Mouse (Mus musculus) heart, embryonic 10.5 days (tissue): ENCODE results near the gene Dmd. TPM values are rescaled to one million over a fixed set of nuclear protein-coding genes. Genes with fewer than 3 reads are reported as not detected.

Source experiments
- DNase-seq: peaks from one replicate; pipeline ENCODE4 v3.0.0-alpha.2; 2017; ENCODE audit warnings: low spot score
- H3K27ac ChIP-seq: fragments of 300-500 bp; sonication (generic); 2 replicates; pipeline ENCODE4 v1.5.1; 2016; ENCODE audit warnings: mild to moderate bottlenecking
- H3K27me3 ChIP-seq: fragments of 300-500 bp; sonication (generic); 2 replicates; pipeline ENCODE4 v1.6.1; 2016; ENCODE audit warnings: mild to moderate bottlenecking; ENCODE audit not compliant: poor library complexity, insufficient read depth, severe bottlenecking
- H3K36me3 ChIP-seq: fragments of 300-500 bp; sonication (generic); 2 replicates; pipeline ENCODE4 v1.6.1; 2016; ENCODE audit warnings: mild to moderate bottlenecking, moderate library complexity
- H3K4me1 ChIP-seq: fragments of 300-500 bp; sonication (generic); 2 replicates; pipeline ENCODE4 v1.6.1; 2016; ENCODE audit warnings: mild to moderate bottlenecking
- H3K4me3 ChIP-seq: fragments of 300-500 bp; sonication (generic); 2 replicates; pipeline ENCODE4 v1.5.1; 2016; ENCODE audit warnings: mild to moderate bottlenecking, moderate library complexity
- H3K9me3 ChIP-seq: fragments of 300-500 bp; sonication (generic); 2 replicates; pipeline ENCODE4 v1.6.1; 2016; ENCODE audit warnings: mild to moderate bottlenecking, moderate library complexity
- WGBS: fragments of 180-500 bp; shearing (Covaris S2); methylation state at CpG from one replicate; pipeline ENCODE4 v1.1.7; 2016; 5-methylcytosine and 5-hydroxymethylcytosine counted together
- polyA plus RNA-seq: library from polyadenylated mRNA; unstranded; fragments of >200 nt; fragmentation: Nextera tagmentation; extraction: Ambion mirVana; gene quantifications from 2 replicates; pipeline ENCODE4 v1.2.1, GENCODE M21; 2016

The Dmd gene
- polyA plus RNA-seq, 1 experiment from 2014 or later: 18.1 TPM

- no peak for DNase-seq
- 77% methylated on average over 7 of the region's 7 CpGs for WGBS
- Histone ChIP-seq H3K27me3 (no peaks in the 10 kb centered on the region), H3K4me3 (no peak overlapping the region), H3K36me3 (no peaks in the 10 kb centered on the region), H3K27ac (no peak overlapping the region), H3K9me3 (no peaks in the 10 kb centered on the region), H3K4me1 (no peaks in the 10 kb centered on the region)
Observed at GRCm38 (mm10) chrX:85089506-85089905, 2140.8 kb downstream of the Dmd start.

DNA sequence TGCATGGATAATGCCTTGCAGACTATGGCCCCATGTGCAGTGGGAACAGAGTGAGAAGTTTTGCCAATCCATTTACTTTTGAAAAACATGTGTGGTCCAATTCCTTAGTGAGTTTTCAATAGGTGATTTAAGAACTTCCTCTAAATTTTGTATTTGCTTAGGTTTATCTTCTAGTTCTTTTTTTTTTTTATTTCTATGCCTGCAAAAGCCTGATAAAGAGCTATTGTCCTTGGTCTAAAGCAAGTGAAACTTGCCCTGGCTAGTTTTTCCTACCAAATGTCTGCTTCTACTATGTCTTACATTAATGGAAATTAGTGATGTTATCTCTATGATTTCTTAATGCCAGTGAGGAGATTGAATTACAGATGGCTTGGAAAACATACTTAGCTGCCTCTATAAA, 2144.7 kb downstream of the Dmd start:
- no peak overlapping the region for H3K4me3 ChIP-seq
- DNase-seq: no peak
- no peaks in the 10 kb centered on the region for H3K36me3 ChIP-seq
- H3K9me3 ChIP-seq: no peaks in the 10 kb centered on the region
- no peaks in the 10 kb centered on the region for H3K27me3 ChIP-seq
- no peak overlapping the region for H3K27ac ChIP-seq
- no peaks in the 10 kb centered on the region for H3K4me1 ChIP-seq

GRCm38 (mm10) chrX:85098691-85099090, 2150.0 kb downstream of the Dmd start:
- no peak for DNase-seq
- no peaks in the 10 kb centered on the region for H3K27me3 ChIP-seq
- no peaks in the 10 kb centered on the region for H3K9me3 ChIP-seq
- no peak overlapping the region for H3K4me3 ChIP-seq
- no peaks in the 10 kb centered on the region for H3K36me3 ChIP-seq
- H3K4me1 ChIP-seq: no peaks in the 10 kb centered on the region
- H3K27ac ChIP-seq: no peak overlapping the region

DNA sequence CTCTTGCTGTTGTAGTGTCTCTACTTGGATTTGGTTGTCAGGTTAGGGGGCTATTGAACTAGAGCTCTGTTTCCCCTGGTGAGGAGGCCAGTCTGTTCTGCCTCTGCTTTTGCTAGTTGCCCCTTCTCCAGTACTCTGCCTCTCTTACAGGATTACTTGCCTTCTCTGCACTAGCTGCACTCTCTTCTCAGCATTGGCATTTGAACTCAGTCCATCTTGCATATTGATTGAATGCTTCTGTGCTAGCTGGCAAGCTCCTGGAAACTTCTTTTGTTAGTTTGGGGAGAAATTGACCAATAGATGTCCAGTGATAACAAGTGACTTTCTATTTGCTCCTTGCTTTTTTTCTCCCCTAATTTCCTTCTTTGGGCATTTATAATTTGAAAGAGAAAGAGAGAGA, 2163.7 kb downstream of the Dmd start:
- no peak overlapping the region for H3K4me3 ChIP-seq

DNA sequence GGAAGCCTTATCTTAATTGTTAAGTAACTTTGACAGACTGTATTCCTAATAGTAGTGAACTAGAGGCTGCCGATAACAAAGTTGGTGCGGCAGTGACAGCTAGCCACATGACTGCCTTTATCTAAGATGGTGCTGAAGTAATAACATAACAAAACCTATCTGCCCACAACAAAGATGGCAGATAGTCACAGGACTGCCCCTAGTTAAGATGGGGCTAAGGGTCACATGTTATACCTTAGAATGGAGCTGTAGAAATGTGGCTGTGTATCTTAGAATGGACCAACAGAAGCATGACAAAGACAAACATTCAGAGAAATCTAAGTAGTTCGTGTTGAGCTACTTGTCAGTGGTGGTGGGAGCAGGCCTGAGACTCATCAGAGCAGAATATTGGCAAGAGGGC, 2184.0 kb downstream of the Dmd start:
- no peak for DNase-seq
- Histone ChIP-seq H3K4me3 (no peak overlapping the region), H3K27ac (no peak overlapping the region), H3K4me1 (no peaks in the 10 kb centered on the region), H3K36me3 (no peaks in the 10 kb centered on the region), H3K9me3 (no peaks in the 10 kb centered on the region), H3K27me3 (no peaks in the 10 kb centered on the region)
- 77% methylated on average over 3 of the region's 3 CpGs for WGBS

More for the DNA sequence above, 2163.7 kb downstream of the Dmd start:
- no peaks in the 10 kb centered on the region for H3K27me3 ChIP-seq
- H3K4me1 ChIP-seq: no peaks in the 10 kb centered on the region
- H3K36me3 ChIP-seq: no peaks in the 10 kb centered on the region
- H3K9me3 ChIP-seq: no peaks in the 10 kb centered on the region
- H3K27ac ChIP-seq: no peak overlapping the region
- no peak for DNase-seq

- Histone ChIP-seq H3K4me1 (no peaks in the 10 kb centered on the region), H3K36me3 (no peaks in the 10 kb centered on the region), H3K9me3 (no peaks in the 10 kb centered on the region), H3K4me3 (no peak overlapping the region), H3K27ac (no peak overlapping the region), H3K27me3 (no peaks in the 10 kb centered on the region)
- WGBS: 80% methylated on average over 5 of the region's 5 CpGs
- DNase-seq: no peak
Observed at GRCm38 (mm10) chrX:85137293-85137692, 2188.6 kb downstream of the Dmd start.

- H3K4me3 ChIP-seq: no peak overlapping the region
- 57% methylated on average over 2 of the region's 2 CpGs for WGBS
- no peaks in the 10 kb centered on the region for H3K9me3 ChIP-seq
- DNase-seq: no peak
- no peaks in the 10 kb centered on the region for H3K36me3 ChIP-seq
- H3K27me3 ChIP-seq: no peaks in the 10 kb centered on the region
- H3K27ac ChIP-seq: no peak overlapping the region
- H3K4me1 ChIP-seq: no peaks in the 10 kb centered on the region
Observed at GRCm38 (mm10) chrX:85171264-85171663, 2222.6 kb downstream of the Dmd start.

- 45% methylated on average over 2 of the region's 2 CpGs for WGBS
- H3K4me1 ChIP-seq: no peaks in the 10 kb centered on the region
- H3K27ac ChIP-seq: no peak overlapping the region
- no peaks in the 10 kb centered on the region for H3K27me3 ChIP-seq
- DNase-seq: no peak
- no peaks in the 10 kb centered on the region for H3K36me3 ChIP-seq
- no peak overlapping the region for H3K4me3 ChIP-seq
- no peaks in the 10 kb centered on the region for H3K9me3 ChIP-seq
Observed at GRCm38 (mm10) chrX:85187565-85187964, 2238.9 kb downstream of the Dmd start.

DNA sequence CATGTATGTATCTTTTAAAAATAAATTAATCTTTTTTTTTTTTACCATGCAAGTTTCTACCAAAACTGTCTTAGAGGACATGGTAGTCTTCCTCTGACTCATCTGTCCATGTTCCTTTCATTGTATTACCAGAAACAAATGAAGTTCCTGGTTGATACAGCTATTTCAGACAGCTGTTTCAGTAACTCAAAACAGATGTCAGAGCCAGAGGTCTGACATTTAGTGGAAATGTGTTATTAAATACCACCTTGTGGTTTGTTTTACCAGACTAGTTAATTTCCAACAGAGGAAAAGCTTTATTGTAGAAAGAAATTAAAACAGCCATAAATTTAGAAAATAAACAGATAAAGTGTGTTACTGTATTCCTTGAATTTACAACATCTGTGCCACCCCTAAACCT, 2245.2 kb downstream of the Dmd start:
- Histone ChIP-seq H3K9me3 (no peaks in the 10 kb centered on the region), H3K4me1 (no peaks in the 10 kb centered on the region), H3K27me3 (no peaks in the 10 kb centered on the region), H3K36me3 (no peaks in the 10 kb centered on the region), H3K4me3 (no peak overlapping the region), H3K27ac (no peak overlapping the region)
- no peak for DNase-seq

DNA sequence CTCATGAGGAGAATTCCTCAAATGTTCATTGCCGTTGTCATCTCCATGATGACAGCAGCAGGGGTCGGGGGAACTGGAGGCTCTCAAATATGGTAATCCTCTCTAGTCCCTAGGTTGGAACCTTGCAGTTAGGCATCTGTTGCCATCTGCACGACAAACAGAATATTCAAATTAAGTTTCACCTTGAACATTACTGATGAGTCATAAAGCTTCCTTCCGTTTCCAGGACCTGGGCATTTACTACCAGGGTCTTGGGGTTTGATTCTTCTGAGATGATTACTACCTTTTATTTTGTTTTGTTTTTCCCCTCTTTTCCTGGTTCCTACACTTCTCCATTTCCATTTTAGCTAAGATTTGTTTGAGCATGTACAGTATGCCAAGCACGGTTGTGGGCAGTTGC, 2249.0 kb downstream of the Dmd start:
- H3K4me3 ChIP-seq: no peak overlapping the region
- no peaks in the 10 kb centered on the region for H3K27me3 ChIP-seq
- DNase-seq: no peak
- no peaks in the 10 kb centered on the region for H3K9me3 ChIP-seq
- 76% methylated on average over 5 of the region's 5 CpGs for WGBS
- no peaks in the 10 kb centered on the region for H3K4me1 ChIP-seq
- H3K27ac ChIP-seq: no peak overlapping the region
- H3K36me3 ChIP-seq: no peaks in the 10 kb centered on the region

- H3K4me1 ChIP-seq: no peaks in the 10 kb centered on the region
- no peaks in the 10 kb centered on the region for H3K27me3 ChIP-seq
- H3K27ac ChIP-seq: no peak overlapping the region
- no peak overlapping the region for H3K4me3 ChIP-seq
- H3K9me3 ChIP-seq: no peaks in the 10 kb centered on the region
- no peak for DNase-seq
- H3K36me3 ChIP-seq: no peaks in the 10 kb centered on the region
- WGBS: 85% methylated on average over 3 of the region's 3 CpGs
Observed at GRCm38 (mm10) chrX:85199398-85199797, 2250.7 kb downstream of the Dmd start.

GRCm38 (mm10) chrX:85207001-85207400, 2258.3 kb downstream of the Dmd start:
- Histone ChIP-seq H3K9me3 (no peaks in the 10 kb centered on the region), H3K4me1 (no peaks in the 10 kb centered on the region), H3K27ac (no peak overlapping the region), H3K36me3 (no peaks in the 10 kb centered on the region), H3K27me3 (no peaks in the 10 kb centered on the region), H3K4me3 (no peak overlapping the region)
- 73% methylated on average over 2 of the region's 2 CpGs for WGBS
- no peak for DNase-seq

DNA sequence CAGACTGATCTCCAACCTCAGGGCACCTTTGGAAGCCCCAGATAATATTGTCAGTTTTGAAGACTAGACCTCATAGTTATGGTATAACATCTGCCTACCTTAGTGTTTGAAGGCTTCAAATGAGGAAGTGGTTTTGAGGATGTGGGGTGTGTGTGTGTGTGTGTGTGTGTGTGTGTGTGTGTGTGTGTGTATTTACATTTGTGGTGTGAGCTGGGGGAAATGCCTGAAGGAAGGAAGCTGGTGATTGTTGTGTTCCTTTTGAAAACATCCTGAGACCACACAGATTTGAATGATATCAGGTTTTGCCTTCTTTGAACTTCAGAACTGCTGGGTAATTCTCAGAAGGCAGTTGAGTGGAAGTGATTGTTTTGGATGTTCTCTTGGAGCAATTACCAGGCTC, 2278.2 kb downstream of the Dmd start:
- Histone ChIP-seq H3K4me1 (peaks cover 2% of the 10 kb centered on the region; the same call in 1 of the 2 replicates), H3K9me3 (no peaks in the 10 kb centered on the region), H3K27me3 (no peaks in the 10 kb centered on the region), H3K27ac (no peak overlapping the region), H3K4me3 (no peak overlapping the region), H3K36me3 (no peaks in the 10 kb centered on the region)
- no peak for DNase-seq

- Histone ChIP-seq H3K36me3 (no peaks in the 10 kb centered on the region), H3K4me3 (no peak within 1 kb of the TSS), H3K9me3 (no peaks in the 10 kb centered on the region), H3K27me3 (no peaks in the 10 kb centered on the region), H3K4me1 (no peaks in the 10 kb centered on the region), H3K27ac (no peak within 1 kb of the TSS)
- 74% methylated on average over 2 of the region's 2 CpGs for WGBS
- DNase-seq: no peak
Observed at GRCm38 (mm10) chrX:85249379-85249778, 2300.7 kb downstream of the Dmd start, which contains the start of gene Fthl17a. Fthl17a (plus strand) TSS chrX:85249679.
